Mouse (Mus musculus) CH12.LX (cell line): Measurements from ENCODE around the gene Rnf141. TPM values are rescaled to one million over a fixed set of nuclear protein-coding genes. Genes with fewer than 3 reads are reported as not detected.

Source experiments
- DNase-seq: peaks from one replicate; pipeline ENCODE4 v3.0.0-alpha.2; 2013; ENCODE audit errors: extremely low read depth
- H3K27ac ChIP-seq: 2 replicates; pipeline ENCODE4 v1.5.1; 2012; ENCODE audit warnings: low read depth, mild to moderate bottlenecking, control low read depth, moderate library complexity; ENCODE audit not compliant: insufficient read depth
- H3K27me3 ChIP-seq: replicated peaks from 2 replicates; pipeline ENCODE3; 2012; ENCODE audit warnings: inconsistent platforms
- H3K36me3 ChIP-seq, 2 experiments: replicated peaks in 1 of 2; 2 replicates each; pipeline versions ENCODE3 to v1.6.1; 2012; ENCODE audit warnings: inconsistent platforms in 1 of 2, low read length in 1 of 2, mild to moderate bottlenecking in 1 of 2, mixed read lengths in 1 of 2, moderate library complexity in 1 of 2; ENCODE audit not compliant: control insufficient read depth in 1 of 2, insufficient read depth in 1 of 2
- H3K4me1 ChIP-seq, 2 experiments: 2 replicates each; pipeline ENCODE4 v1.6.1; 2012; ENCODE audit warnings: inconsistent platforms in 1 of 2, moderate library complexity in 1 of 2; ENCODE audit not compliant: insufficient read depth in 2 of 2, control insufficient read depth in 1 of 2
- H3K4me2 ChIP-seq: 2 replicates; pipeline ENCODE4 v1.6.1; 2012; ENCODE audit warnings: low read depth, mild to moderate bottlenecking, control low read depth; ENCODE audit not compliant: poor library complexity, insufficient read depth, severe bottlenecking
- H3K4me3 ChIP-seq, 3 experiments: fragments of 150-350 bp in 1 of 3; sonication (generic) in 1 of 3; replicated peaks in 1 of 3; 2 replicates each; pipeline versions ENCODE3 to v1.5.1; 2011 to 2012; ENCODE audit warnings: low read depth in 2 of 3, low read length in 2 of 3, mild to moderate bottlenecking in 2 of 3, moderate library complexity in 2 of 3, control low read depth in 1 of 3, improper control_type of control experiment in 1 of 3, inconsistent platforms in 1 of 3, mixed read lengths in 1 of 3; ENCODE audit not compliant: poor library complexity in 1 of 3
- H3K79me2 ChIP-seq: replicated peaks from 2 replicates; pipeline ENCODE4 v1.6.1; 2012; ENCODE audit warnings: mild to moderate bottlenecking, moderate library complexity; ENCODE audit not compliant: control insufficient read depth, poor library complexity, insufficient read depth, severe bottlenecking; ENCODE audit errors: extremely low read depth
- H3K9ac ChIP-seq: 2 replicates; pipeline ENCODE4 v1.6.1; 2012; ENCODE audit warnings: low read depth, mild to moderate bottlenecking, control low read depth, moderate library complexity; ENCODE audit not compliant: insufficient read depth
- H3K9me3 ChIP-seq: replicated peaks from 2 replicates; pipeline ENCODE3; 2012; ENCODE audit warnings: low read length, inconsistent platforms, mixed read lengths
- CHD2 ChIP-seq: IDR thresholded peaks from 2 replicates; pipeline ENCODE4 v1.6.1; 2011; ENCODE audit warnings: low read length, improper control_type of control experiment
- CTCF ChIP-seq, 2 experiments: IDR thresholded peaks in 1 of 2; conservative IDR thresholded peaks in 1 of 2; 2 replicates each; pipeline ENCODE4 v1.5.1; 2011 to 2012; ENCODE audit warnings: low read depth in 2 of 2, low read length in 2 of 2, improper control_type of control experiment in 1 of 2, inconsistent platforms in 1 of 2, mild to moderate bottlenecking in 1 of 2, moderate library complexity in 1 of 2
- E2F4 ChIP-seq: IDR thresholded peaks from 2 replicates; pipeline ENCODE4 v1.6.1; 2011; ENCODE audit warnings: low read depth, low read length, improper control_type of control experiment; ENCODE audit not compliant: insufficient replicate concordance
- ELF1 ChIP-seq: IDR thresholded peaks from 2 replicates; pipeline ENCODE4 v1.6.1; 2014; ENCODE audit warnings: low read depth, mild to moderate bottlenecking, inconsistent platforms, low read length, improper control_type of control experiment
- ETS1 ChIP-seq: conservative IDR thresholded peaks from 2 replicates; pipeline ENCODE4 v1.6.1; 2012; ENCODE audit warnings: low read depth, mild to moderate bottlenecking, inconsistent platforms, low read length, improper control_type of control experiment, moderate library complexity
- GABPA ChIP-seq: IDR thresholded peaks from 2 replicates; pipeline ENCODE4 v1.6.1; 2012; ENCODE audit warnings: low read depth, low read length, improper control_type of control experiment, inconsistent platforms; ENCODE audit not compliant: insufficient replicate concordance
- HCFC1 ChIP-seq: IDR thresholded peaks from 2 replicates; pipeline ENCODE4 v1.6.1; 2012; ENCODE audit warnings: low read depth, mild to moderate bottlenecking, inconsistent platforms, low read length, improper control_type of control experiment
- JUN ChIP-seq: IDR thresholded peaks from 2 replicates; pipeline ENCODE4 v1.6.1; 2011; ENCODE audit warnings: low read depth, mild to moderate bottlenecking, low read length, improper control_type of control experiment, moderate library complexity; ENCODE audit not compliant: insufficient read depth
- KAT2A ChIP-seq: IDR thresholded peaks from 2 replicates; pipeline ENCODE4 v1.6.1; 2012; ENCODE audit warnings: low read length, improper control_type of control experiment, inconsistent platforms; ENCODE audit not compliant: insufficient replicate concordance
- MEF2A ChIP-seq: IDR thresholded peaks from 2 replicates; pipeline ENCODE4 v1.6.1; 2014; ENCODE audit warnings: low read depth, mild to moderate bottlenecking, inconsistent platforms, low read length, improper control_type of control experiment, borderline replicate concordance
- MYC ChIP-seq: IDR thresholded peaks from 2 replicates; pipeline ENCODE4 v1.6.1; 2011; ENCODE audit warnings: low read depth, mild to moderate bottlenecking, improper control_type of control experiment, low read length
- NRF1 ChIP-seq: IDR thresholded peaks from 2 replicates; pipeline ENCODE4 v1.6.1; 2014; ENCODE audit warnings: low read depth, mild to moderate bottlenecking, inconsistent platforms, low read length, improper control_type of control experiment, moderate library complexity
- POLR2AphosphoS2 ChIP-seq: IDR thresholded peaks from 2 replicates; pipeline ENCODE4 v1.6.1; 2011; ENCODE audit warnings: low read depth, low read length, improper control_type of control experiment
- RAD21 ChIP-seq: IDR thresholded peaks from 2 replicates; pipeline ENCODE4 v1.6.1; 2011; ENCODE audit warnings: low read depth, mild to moderate bottlenecking, low read length, improper control_type of control experiment, moderate library complexity
- UBTF ChIP-seq: IDR thresholded peaks from 2 replicates; pipeline ENCODE4 v1.6.1; 2012; ENCODE audit warnings: low read depth, mild to moderate bottlenecking, inconsistent platforms, low read length, improper control_type of control experiment, moderate library complexity
- USF1 ChIP-seq: IDR thresholded peaks from 2 replicates; pipeline ENCODE4 v1.6.1; 2014; ENCODE audit warnings: low read depth, mild to moderate bottlenecking, inconsistent platforms, low read length, improper control_type of control experiment
- USF2 ChIP-seq: conservative IDR thresholded peaks from 2 replicates; pipeline ENCODE4 v1.6.1; 2011; ENCODE audit warnings: low read depth, low read length, improper control_type of control experiment
- ZKSCAN1 ChIP-seq: IDR thresholded peaks from 2 replicates; pipeline ENCODE4 v1.6.1; 2012; ENCODE audit warnings: low read depth, inconsistent platforms, low read length, improper control_type of control experiment, borderline replicate concordance
- ZNF384 ChIP-seq: IDR thresholded peaks from 2 replicates; pipeline ENCODE4 v1.6.1; 2012; ENCODE audit warnings: low read depth, low read length, improper control_type of control experiment, inconsistent platforms
- dilution Hi-C: fragments of 300-500 bp; cut with MboI; formaldehyde crosslinking; loops from 2 replicates; pipeline ENCODE4 v1.14.3; 2020; ENCODE audit warnings: low sequenced_read_pairs; ENCODE audit not compliant: extremely low pct_unique_long_range_greater_than_20kb, extremely low pct_ligation_motif_present
- in situ Hi-C: fragments of 300-500 bp; cut with MboI; formaldehyde crosslinking; loops from 3 replicates; pipeline ENCODE4 v1.14.3; 2019; ENCODE audit warnings: low sequenced_read_pairs, low pct_ligation_motif_present, low pct_unique_long_range_greater_than_20kb, mixed read lengths
- polyA plus RNA-seq: library from polyadenylated mRNA; unstranded; fragments of >175 nt; gene quantifications from 2 replicates; pipeline ENCODE4 v1.2.1, GENCODE M21; 2012; ENCODE audit warnings: low read depth; ENCODE audit not compliant: insufficient read length
- total RNA-seq, 2 experiments: library from RNA; depleted of rRNA; stranded (reverse); fragments of 300-350 nt in 1 of 2; fragments of >200 nt in 1 of 2; gene quantifications; 2 replicates each; pipeline ENCODE4 v1.2.3; 2012 to 2014

Gene Rnf141
- total and polyA plus RNA-seq, 3 experiments = 16.1 to 21.5 (median 18.1) TPM

DNA sequence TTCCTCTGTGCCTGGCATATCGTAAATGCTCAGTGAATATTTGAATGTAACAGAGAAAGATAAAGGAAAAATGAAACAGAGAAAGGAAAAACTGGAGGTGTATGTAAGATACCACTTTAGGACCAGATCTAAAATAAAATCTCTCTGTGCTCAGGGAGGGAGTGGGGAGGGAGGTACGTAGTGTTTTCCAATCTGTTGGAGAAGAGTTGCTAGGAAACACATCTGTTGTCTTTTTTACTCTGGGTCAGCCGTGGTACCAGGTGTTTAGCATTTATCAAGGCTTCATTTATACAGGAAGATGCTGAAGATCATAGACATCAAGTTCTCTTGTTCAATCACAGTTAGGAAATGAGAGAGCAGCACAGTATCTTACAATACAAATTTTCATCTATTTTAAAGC is 10.3 kb upstream of the Rnf141 start:
- dilution Hi-C loops (no loop called here), in situ Hi-C loops (no loop called here)
- Histone ChIP-seq H3K9me3 (no peaks in the 10 kb centered on the region), H3K4me1 (peaks cover 0 to 4% of the 10 kb centered on the region in 2 experiments; a peak in 1 of 4 replicates), H3K4me2 (no peak overlapping the region), H3K36me3 (no peaks in the 10 kb centered on the region), H3K9ac (no peak overlapping the region), H3K79me2 (no peaks in the 10 kb centered on the region), H3K27ac (no peak overlapping the region), H3K27me3 (no peaks in the 10 kb centered on the region), H3K4me3 (no peak overlapping the region)
- no peak for DNase-seq
- TF ChIP-seq NRF1 = no peak
- TF ChIP-seq MYC = no peak
- TF ChIP-seq RAD21 = no peak
- TF ChIP-seq ETS1 = no peak
- TF ChIP-seq UBTF = no peak
- no peak for TF ChIP-seq POLR2AphosphoS2
- no peak for TF ChIP-seq E2F4
- no peak for TF ChIP-seq JUN
- TF ChIP-seq ELF1 = no peak
- TF ChIP-seq ZNF384 = no peak
- TF ChIP-seq ZKSCAN1 = no peak
- no peak for TF ChIP-seq USF2
- TF ChIP-seq USF1 = no peak

GRCm38 (mm10) chr7:110853611-110854010 is 9.4 kb upstream of the Rnf141 start:
- Histone ChIP-seq H3K9ac (no peak overlapping the region), H3K4me1 (peaks cover 0 to 4% of the 10 kb centered on the region in 2 experiments; a peak in 1 of 4 replicates), H3K9me3 (no peaks in the 10 kb centered on the region), H3K4me2 (no peak overlapping the region)
- DNase-seq = no peak
- in situ Hi-C loops = no loop called here
- no peak for TF ChIP-seq CHD2
- TF ChIP-seq ETS1 = no peak
- no peak for TF ChIP-seq HCFC1
- no peak for TF ChIP-seq MEF2A
- TF ChIP-seq UBTF = no peak
- TF ChIP-seq CTCF (conservative IDR thresholded peaks at IDR 0.05 in 1 of 2, IDR thresholded peaks at IDR 0.05 in 1 of 2; ENCODE audit: low read depth in 2 of 2, low read length in 2 of 2) = no peak
- no peak for TF ChIP-seq ELF1
- TF ChIP-seq GABPA = no peak
- no peak for TF ChIP-seq KAT2A
- TF ChIP-seq, all 38 proteins: peak for 0
- Histone ChIP-seq H3K36me3 (no peaks in the 10 kb centered on the region), H3K4me3 (no peak overlapping the region), H3K79me2 (no peaks in the 10 kb centered on the region), H3K27me3 (no peaks in the 10 kb centered on the region), H3K27ac (no peak overlapping the region)
- dilution Hi-C loops = no loop called here
